12 mouse cellular contexts compared by ENCODE assay signal in the genomic region with DNA sequence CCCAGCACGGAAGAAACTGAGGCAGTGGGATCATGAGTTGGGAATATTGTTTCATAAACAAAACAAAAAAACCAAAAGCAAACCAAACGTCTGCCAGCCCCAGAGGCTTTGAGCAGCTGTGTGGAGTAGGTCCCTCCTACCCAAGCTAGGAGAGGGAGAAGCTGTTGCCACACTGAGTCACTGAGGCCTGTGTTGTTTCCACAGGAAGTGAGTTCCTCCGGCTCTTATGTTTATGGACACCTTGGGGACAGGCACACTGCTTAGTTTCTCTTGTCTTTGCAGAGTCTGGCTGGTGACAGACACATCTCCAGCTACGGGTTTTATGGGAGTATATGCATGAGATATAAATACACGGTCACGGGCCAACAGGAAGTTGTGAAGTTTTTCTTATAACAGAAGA. TPM values are rescaled to one million over a fixed set of nuclear protein-coding genes. Genes with fewer than 3 reads are reported as not detected.
DNase-seq lines count a peak whose midpoint lies in the region; ATAC-seq lines count a peak whose summit lies in the region.
"Had no signal": no experiment of that assay in that cellular context is flagged by ENCODE, and none has a peak within 500 bp of the region (broad histone marks: within the 10 kb centered on the region; RNA-seq: fewer than 3 reads in every experiment).

No protein-coding gene starts in this region.

- ATAC-seq in heart, embryonic 11.5 days (replicated peaks; ENCODE audit: insufficient number of reproducible peaks, low FRiP score, low TSS enrichment): no peak
- ATAC-seq in lung, embryonic 16.5 days (ENCODE audit: low read depth): peak; percentile 69
- no peak for ATAC-seq in intestine, embryonic 16.5 days
- ATAC-seq: midbrain, embryonic 16.5 days had no signal

- 52% methylated on average over 6 of the region's 6 CpGs for WGBS in heart, embryonic 11.5 days (ENCODE audit: insufficient replicate concordance)
- WGBS in lung, embryonic 16.5 days: 41% methylated on average over 6 of the region's 6 CpGs
- 51% methylated on average over 6 of the region's 6 CpGs for WGBS in intestine, embryonic 16.5 days

- H3K4me2 ChIP-seq in heart, embryonic 11.5 days: no peak overlapping the region
- H3K4me2 ChIP-seq in lung, embryonic 16.5 days (ENCODE audit: low read depth, low read length): no peak overlapping the region
- H3K4me2 ChIP-seq in intestine, embryonic 16.5 days (ENCODE audit: low read depth, low read length): no peak overlapping the region

- peaks cover 43% of the 10 kb centered on the region for H3K4me1 ChIP-seq in heart, embryonic 11.5 days (ENCODE audit: control insufficient read depth, insufficient read depth, low read length)
- H3K4me1 ChIP-seq in lung, embryonic 16.5 days (replicated peaks; ENCODE audit: control insufficient read depth, insufficient read depth, low read length): peaks cover 28% of the 10 kb centered on the region
- peaks cover 15% of the 10 kb centered on the region for H3K4me1 ChIP-seq in intestine, embryonic 16.5 days (ENCODE audit: control insufficient read depth, insufficient read depth, low read length)

- DNase-seq in heart, postnatal 4 days: no peak
- DNase-seq in lung, adult 18-20 months: no peak
- DNase-seq in thymus, postnatal 36 days: peak; percentile 19 to 43
- no peak for DNase-seq in left cerebral cortex, postnatal 36 days (ENCODE audit: low spot score in 2 of 2)
- DNase-seq in left cerebral cortex, adult 11 months (ENCODE audit: low spot score): no peak
- DNase-seq: gastrocnemius, postnatal 25 days; kidney, adult 9 months; layer of hippocampus, postnatal 36 days had no signal

- no peaks in the 10 kb centered on the region for H3K27me3 ChIP-seq in heart, embryonic 11.5 days (ENCODE audit: control insufficient read depth, insufficient read depth, low read length)
- no peaks in the 10 kb centered on the region for H3K27me3 ChIP-seq in lung, embryonic 16.5 days (ENCODE audit: control insufficient read depth, insufficient read depth, low read depth, low read length)
- no peaks in the 10 kb centered on the region for H3K27me3 ChIP-seq in intestine, embryonic 16.5 days (replicated peaks; ENCODE audit: control insufficient read depth, insufficient read depth, low read length)

- H3K4me3 ChIP-seq in heart, embryonic 11.5 days (ENCODE audit: low read depth, low read length): no peak overlapping the region
- no peak overlapping the region for H3K4me3 ChIP-seq in lung, embryonic 16.5 days (ENCODE audit: low read length)
- H3K4me3 ChIP-seq in intestine, embryonic 16.5 days (ENCODE audit: low read length): no peak overlapping the region

- peak overlapping the region; percentile 2; the same call in 1 of the 2 replicates for H3K27ac ChIP-seq in heart, embryonic 11.5 days (ENCODE audit: low read depth, low read length)
- H3K27ac ChIP-seq in lung, embryonic 16.5 days (ENCODE audit: low read length): peak overlapping the region; percentile 55
- peak overlapping the region; percentile 38; the same call in 1 of the 2 replicates for H3K27ac ChIP-seq in intestine, embryonic 16.5 days (ENCODE audit: low read length)

- no peak overlapping the region for H3K9ac ChIP-seq in heart, embryonic 11.5 days (ENCODE audit: low read depth, low read length)
- no peak overlapping the region for H3K9ac ChIP-seq in lung, embryonic 16.5 days (ENCODE audit: low read length)
- no peak overlapping the region for H3K9ac ChIP-seq in intestine, embryonic 16.5 days (ENCODE audit: low read depth, low read length)

- no peaks in the 10 kb centered on the region for H3K36me3 ChIP-seq in heart, embryonic 11.5 days (ENCODE audit: control insufficient read depth, insufficient read depth, low read length)
- no peaks in the 10 kb centered on the region for H3K36me3 ChIP-seq in lung, embryonic 16.5 days (ENCODE audit: control insufficient read depth, insufficient read depth, low read length)
- no peaks in the 10 kb centered on the region for H3K36me3 ChIP-seq in intestine, embryonic 16.5 days (ENCODE audit: control insufficient read depth, insufficient read depth, low read length)

- H3K9me3 ChIP-seq in heart, embryonic 11.5 days (replicated peaks; ENCODE audit: control insufficient read depth, low read length): no peaks in the 10 kb centered on the region
- H3K9me3 ChIP-seq in lung, embryonic 16.5 days (ENCODE audit: control insufficient read depth, low read length): no peaks in the 10 kb centered on the region
- H3K9me3 ChIP-seq in intestine, embryonic 16.5 days (ENCODE audit: control insufficient read depth, low read length): no peaks in the 10 kb centered on the region

- intact Hi-C loops in left cerebral cortex, postnatal 36 days (cut with DNase I): no loop called here

RNA-seq across cellular contexts. Expression of gene Gadd45g, which starts 39.6 kb away (rescaled TPM):
- polyA plus RNA-seq in heart, embryonic 11.5 days (2014; fragmentation: Nextera tagmentation; extraction: Ambion mirVana): 45.3 and 48.9 TPM in 2 replicates
- total RNA-seq in heart, postnatal 4 days (2021): 10 to 100 TPM; 23.8 to 29.4 TPM
- 74.4 and 92.3 TPM in 2 replicates for polyA plus RNA-seq in lung, embryonic 16.5 days (2015; fragmentation: Nextera tagmentation; extraction: Ambion mirVana)
- 36.4 and 40.8 TPM in 2 replicates for polyA plus RNA-seq in intestine, embryonic 16.5 days (2015; fragmentation: Nextera tagmentation; extraction: Ambion mirVana)
- total RNA-seq in left cerebral cortex, postnatal 36 days (2021): 10 to 100 TPM; 11.0 to 24.6 TPM

Comparison
In these comparisons a context has a peak if more than half of its experiments do, and no peak if none do; other contexts are left out.
1. H3K27ac ChIP-seq: peak in every context shown above with its lines; median percentile 55 in lung, embryonic 16.5 days; 38 in intestine, embryonic 16.5 days; 2 in heart, embryonic 11.5 days.
2. DNase-seq: peak in thymus, postnatal 36 days (2 of 2); none in heart, postnatal 4 days (single experiment), lung, adult 18-20 months (0 of 2), left cerebral cortex, postnatal 36 days (0 of 2) and left cerebral cortex, adult 11 months (single experiment).